Mouse (Mus musculus): ENCODE measurements around the gene Dennd1a. TPM values are rescaled to one million over a fixed set of nuclear protein-coding genes. Genes with fewer than 3 reads are reported as not detected.

Gene Dennd1a
- total RNA-seq, 2 experiments from 2014 or later, result 28.3 to 29.8 TPM

DNA sequence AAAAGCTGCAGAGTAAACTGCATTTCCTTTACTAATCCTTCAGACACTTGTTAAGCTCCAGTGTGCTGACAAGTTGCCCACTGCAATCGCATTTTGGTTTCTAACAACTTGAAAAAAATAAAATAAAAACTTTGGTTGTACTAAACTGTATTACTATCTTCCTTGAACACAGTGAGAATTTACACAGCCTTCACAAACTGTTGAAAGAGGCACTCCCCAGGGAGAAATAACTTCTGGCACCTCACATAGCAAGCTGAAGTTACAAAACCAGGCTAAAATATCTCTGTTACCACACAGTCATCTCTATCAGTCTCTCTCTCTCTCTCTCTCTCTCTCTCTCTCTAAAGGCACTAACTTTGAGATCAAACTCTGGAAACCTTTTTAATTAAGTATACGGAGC lies 63.4 kb downstream of the Dennd1a start:
- DNase-seq, result no peak

DNA sequence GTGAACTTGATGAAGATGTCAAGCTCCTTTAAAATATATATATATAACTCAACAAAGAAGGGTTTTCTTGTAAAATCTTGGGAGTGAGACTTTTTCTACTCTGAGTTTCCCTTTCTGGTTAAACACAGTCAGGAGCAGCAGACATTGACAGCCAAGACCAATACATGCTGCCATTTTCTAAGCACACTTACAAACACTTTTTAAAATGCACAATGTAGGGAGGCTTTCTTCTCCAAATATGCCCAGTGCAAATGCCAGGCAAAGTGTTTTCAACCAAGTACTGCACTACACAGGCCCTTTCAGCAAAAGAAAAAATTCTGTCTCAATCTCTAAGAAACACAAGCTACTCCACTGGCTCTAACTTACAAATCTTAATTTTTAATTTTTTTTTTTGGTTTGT lies 65.7 kb downstream of the Dennd1a start:
- no peak for DNase-seq

- no peak for DNase-seq
These were observed 66.3 kb downstream of the Dennd1a start for GRCm38 (mm10) chr2:38220687-38221435.

DNA sequence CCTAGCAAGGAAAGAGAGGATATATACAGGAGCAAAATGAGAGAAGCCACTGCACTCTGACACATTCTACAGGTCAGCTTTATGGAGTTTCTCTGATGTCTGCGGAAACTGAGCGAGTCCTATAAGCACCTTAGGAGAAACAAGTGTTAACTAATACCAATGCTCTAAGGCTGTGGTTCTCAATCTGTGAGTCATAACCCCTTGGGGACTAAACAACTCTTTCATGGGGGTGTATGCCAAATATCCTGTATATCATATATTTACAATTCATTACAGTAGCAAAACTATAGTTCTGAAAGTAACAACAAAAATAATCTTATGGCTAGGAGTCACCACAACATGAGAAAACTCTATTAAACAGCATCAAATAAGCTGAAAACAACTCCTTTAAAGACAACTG lies 67.5 kb downstream of the Dennd1a start:
- DNase-seq, result no peak

- no peak for DNase-seq
These were observed 74.1 kb downstream of the Dennd1a start for GRCm38 (mm10) chr2:38213041-38213440.

- DNase-seq, result no peak
These were observed 75.8 kb downstream of the Dennd1a start for GRCm38 (mm10) chr2:38211426-38211825.

DNA sequence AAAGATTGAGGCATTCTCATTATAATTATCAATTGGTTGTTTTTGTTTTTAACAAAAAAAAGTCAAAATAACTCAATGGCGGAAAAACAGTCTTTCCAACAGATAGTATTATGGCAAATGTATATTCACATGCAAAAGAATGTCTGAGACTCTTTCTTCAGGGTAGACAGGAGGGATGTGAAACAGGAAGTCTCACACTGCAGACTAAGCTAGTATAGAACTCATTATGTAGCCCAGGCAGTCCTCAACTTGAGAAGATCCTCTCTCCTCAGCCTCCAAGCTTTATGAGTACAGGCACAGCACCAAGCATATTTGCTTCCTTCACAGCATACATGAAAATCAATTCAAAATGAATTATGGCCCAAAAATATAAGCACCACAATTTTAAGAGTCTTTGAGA lies 79.4 kb downstream of the Dennd1a start:
- DNase-seq, result no peak

DNA sequence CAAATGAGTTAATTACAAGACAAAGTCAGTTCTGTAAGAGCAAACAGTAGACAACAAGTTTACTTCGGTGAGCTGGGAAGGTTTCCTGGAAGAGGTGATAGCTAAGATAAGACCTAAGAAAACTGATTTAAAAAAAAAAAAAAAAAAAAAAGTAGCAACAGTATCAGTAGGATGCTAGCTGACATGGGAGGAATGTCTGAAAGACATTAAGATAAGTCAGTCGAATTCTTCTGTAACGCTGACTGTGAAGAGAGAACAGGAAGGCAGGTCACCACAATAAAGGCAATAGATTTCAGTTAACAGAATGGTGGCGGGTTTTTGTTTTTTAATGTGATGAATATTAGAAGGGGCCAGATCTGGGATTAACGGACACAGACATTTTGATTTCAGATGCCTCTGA lies 81.9 kb downstream of the Dennd1a start:
- DNase-seq, result no peak

GRCm38 (mm10) chr2:38204696-38205095 lies 82.5 kb downstream of the Dennd1a start:
- no peak for DNase-seq

DNA sequence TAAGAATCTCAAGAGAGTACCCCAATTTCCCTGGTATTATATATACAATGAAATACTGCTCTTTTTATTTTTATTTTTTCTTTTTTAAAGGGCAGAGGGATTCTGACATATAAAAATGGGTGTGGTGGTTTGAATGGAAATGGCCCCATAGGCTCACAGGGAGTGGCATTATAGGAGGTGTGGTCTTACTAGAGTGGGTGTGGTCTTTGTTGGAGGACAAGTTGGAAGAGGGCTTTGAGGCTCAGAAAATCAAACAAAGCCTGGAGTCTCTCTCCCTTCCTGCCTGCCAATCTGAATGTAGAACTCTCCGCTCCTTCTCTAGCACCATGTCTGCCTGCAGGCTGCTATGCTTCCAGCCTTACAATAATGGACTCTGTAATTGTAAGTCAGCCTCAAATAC lies 89.1 kb downstream of the Dennd1a start:
- no peak for DNase-seq

DNA sequence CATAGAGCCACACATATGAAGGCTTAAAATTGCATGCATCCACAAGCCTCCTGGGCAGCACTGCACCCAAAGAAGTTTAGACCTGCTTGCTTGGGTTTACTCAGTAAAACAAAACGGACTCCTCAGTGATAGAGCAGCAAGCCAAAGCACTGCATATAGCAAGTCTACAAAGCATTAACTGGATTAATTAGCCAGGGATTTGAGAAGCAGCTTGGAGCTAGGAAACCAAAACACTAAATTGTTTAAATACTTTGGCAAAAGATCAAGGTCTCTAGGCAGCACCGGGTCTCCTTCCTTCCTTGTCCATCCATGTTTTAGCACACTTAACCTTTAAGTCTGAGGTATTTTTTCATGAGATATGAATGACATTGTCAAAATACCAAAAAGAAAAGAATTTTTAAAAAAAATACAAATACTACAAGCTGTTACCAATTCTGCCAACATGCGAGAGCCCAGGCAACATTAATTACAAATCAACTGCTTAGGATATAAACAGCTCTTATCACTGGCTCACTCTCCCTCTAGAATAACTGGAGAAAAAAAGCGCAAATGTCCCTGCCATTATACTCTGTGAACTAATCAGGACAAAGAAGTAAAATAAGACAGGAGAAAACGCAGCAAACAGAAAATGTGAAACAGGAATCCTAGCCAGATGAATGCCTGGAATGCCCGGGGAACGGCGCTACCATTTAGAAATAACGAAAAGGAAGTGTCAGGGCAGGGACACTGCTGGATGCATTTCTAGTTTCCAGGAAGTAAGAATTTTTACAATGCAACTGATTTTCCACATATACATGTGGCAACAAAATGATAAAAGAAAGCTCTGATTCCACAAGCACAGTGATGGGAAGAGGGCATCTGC lies 90.8 kb downstream of the Dennd1a start:
- DNase-seq, result no peak

DNA sequence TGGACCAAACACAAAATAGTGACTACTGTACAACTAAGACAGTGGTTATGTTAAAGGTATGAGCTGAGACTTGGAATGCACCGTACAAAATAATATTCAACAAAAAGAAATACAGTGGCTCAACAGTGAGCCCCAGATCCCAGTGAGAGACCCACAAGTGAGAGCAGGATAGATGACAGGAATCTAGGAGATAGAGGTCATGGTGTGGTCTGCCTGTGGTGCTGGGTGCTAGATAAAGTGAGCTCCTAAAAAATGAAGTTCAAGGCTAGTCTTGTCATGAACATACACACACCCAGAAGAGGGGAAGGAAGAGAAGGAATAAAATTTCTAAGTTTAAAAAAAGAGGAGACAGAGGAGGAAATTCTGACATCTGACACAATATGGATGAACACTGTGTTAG lies 95.2 kb downstream of the Dennd1a start:
- DNase-seq, result no peak

GRCm38 (mm10) chr2:38191601-38192000 lies 95.6 kb downstream of the Dennd1a start:
- DNase-seq, result no peak

- DNase-seq, result no peak
These were observed 100.8 kb downstream of the Dennd1a start for GRCm38 (mm10) chr2:38186438-38186837.

- no peak for DNase-seq
These were observed 102.2 kb downstream of the Dennd1a start for GRCm38 (mm10) chr2:38184977-38185376.

DNA sequence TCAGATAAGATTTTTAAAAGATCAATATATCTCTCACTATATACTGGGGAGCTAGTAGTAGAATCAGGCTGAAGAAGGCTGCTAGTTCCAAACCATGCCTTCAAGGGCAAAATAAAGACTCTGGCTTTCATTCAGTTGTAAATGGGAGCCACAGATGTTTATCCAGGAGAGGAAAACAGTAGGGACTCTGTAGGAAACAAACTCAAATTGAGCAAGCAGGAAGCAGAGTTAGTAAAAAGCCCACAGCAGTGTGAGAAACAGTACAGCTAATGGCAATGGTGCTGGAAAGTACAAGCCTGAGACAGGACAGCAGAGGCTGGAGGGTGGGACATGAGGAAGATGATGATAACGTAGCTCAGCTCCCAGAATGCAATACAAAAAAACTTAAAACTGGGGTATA lies 103.3 kb downstream of the Dennd1a start:
- no peak for DNase-seq

DNA sequence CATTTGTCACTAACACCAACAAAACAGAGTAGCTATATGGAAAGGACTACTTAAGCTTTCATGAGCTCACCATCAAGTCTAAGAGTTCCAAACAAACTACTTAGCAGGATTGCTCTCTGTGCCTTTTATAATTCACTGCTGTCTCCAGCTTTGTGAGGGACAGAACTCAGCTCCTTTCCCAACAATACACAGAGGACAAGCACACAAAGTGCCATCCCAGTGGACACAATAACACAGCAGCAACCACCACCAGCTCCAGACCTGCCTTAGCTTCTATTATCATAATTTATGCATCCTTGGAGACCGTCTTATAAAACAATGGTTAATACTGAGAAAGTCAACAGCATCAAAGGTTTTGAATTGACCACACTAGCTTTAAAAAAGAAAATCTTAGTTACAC lies 104.9 kb downstream of the Dennd1a start:
- no peak for DNase-seq

- no peak for DNase-seq
These were observed 109.6 kb downstream of the Dennd1a start for GRCm38 (mm10) chr2:38177583-38177978.

- no peak for DNase-seq
These were observed 110.2 kb downstream of the Dennd1a start for GRCm38 (mm10) chr2:38176870-38177582.

DNA sequence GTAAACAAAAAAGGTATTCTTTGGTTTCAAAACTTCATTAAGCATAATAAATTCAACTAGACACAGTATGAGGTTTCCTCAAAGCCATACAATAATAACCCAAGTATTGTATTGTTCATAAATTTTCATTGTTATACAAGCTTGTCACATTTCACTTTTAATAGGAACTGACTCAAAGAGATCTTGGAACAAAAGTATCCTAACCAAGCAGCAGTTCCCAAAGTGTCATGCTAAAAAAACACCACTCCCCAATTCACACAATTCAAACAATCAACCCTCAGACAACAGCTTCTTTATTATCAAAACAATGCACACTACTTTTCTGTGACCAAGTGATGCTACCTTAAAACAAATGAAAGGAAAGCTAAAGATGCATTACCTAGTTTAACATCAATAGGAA lies 111.9 kb downstream of the Dennd1a start:
- no peak for DNase-seq

DNA sequence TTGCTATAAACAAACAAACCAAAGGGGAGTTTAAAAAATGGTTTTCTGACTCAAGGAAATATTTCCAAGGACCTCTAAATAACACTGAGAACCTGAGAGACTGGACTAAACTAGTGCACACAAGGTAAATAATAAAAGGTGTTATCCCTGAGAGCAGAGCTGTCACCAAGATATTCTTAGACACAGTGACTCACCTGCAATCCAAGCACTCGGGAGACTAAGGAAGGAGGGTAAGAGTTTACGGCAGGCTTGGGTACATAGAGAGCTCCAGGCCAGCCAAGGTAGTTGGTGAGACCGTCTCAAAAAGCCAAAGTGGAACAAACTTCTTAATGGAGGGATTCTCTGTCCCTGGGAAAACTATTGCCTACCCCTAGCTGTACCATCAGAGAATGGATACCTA lies 118.6 kb downstream of the Dennd1a start:
- DNase-seq, result no peak

DNA sequence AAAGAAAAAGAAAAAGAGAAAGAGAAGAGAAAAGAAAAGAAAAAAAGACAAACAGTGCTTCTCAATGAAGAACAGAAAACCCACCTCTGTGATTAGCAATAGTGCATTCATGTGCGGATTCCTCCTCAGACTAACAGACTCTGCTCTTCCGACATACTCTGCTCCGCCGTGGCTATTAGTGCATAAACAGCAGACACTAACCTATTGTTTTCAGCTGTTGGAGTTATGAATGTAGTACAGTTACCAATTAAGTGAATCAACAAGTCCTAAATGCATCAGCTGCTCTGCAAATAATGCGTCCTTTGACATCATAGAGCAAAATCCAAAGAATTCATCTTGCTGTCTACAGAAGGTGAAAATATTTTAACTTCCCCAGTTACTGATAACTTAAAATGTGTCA lies 121.2 kb downstream of the Dennd1a start:
- no peak for DNase-seq
